Mouse (Mus musculus) bone marrow, adult 2 months (tissue): ENCODE data around the gene Epb41l3.

Experiments used
- CTCF ChIP-seq: fragments of 200-500 bp; IDR thresholded peaks from 2 replicates; pipeline ENCODE4 v1.5.1; 2011; ENCODE audit warnings: low read length, control low read depth; ENCODE audit not compliant: control insufficient read depth, insufficient read depth
- POLR2A ChIP-seq: fragments of 200-500 bp; IDR thresholded peaks from 2 replicates; pipeline ENCODE4 v1.6.1; 2011; ENCODE audit warnings: low read depth, mild to moderate bottlenecking, control low read depth, low read length, borderline replicate concordance; ENCODE audit not compliant: control insufficient read depth

DNA sequence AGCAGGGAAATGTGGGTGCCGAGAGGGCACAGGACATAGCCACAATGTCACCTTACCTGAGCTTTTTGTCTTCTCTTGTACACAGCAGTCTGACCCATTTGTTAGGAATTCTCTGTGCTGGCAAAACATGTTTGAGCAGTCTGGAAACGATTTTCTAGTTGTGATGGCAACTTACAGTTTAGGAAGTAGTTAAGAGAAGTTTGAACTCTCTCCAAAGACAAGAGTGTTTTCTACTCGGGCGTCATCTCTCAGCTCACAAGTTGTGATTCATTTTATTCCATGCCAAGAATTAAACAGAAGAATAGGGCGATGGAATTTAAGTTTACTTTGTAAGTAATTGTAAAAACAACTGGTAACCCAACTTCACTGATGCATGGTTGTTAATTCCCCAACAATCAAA, 52.5 kb downstream of the Epb41l3 start:
- TF ChIP-seq CTCF (no peak), POLR2A (no peak)
